Mouse (Mus musculus): ENCODE data around the gene Tbx3. TPM values are rescaled to one million over a fixed set of nuclear protein-coding genes. Genes with fewer than 3 reads are reported as not detected.

Tbx3 gene
- polyA plus RNA-seq, 1 experiment, result 29.8 TPM

- Histone ChIP-seq H3K9ac (ENCODE audit: low read depth, poor library complexity, severe bottlenecking) (no peak overlapping the region), H3K27me3 (ENCODE audit: control insufficient read depth, insufficient read depth, low read length, poor library complexity, severe bottlenecking) (no peaks in the 10 kb centered on the region), H3K9me3 (replicated peaks; ENCODE audit: control insufficient read depth, insufficient read depth, low read length, poor library complexity, severe bottlenecking) (no peaks in the 10 kb centered on the region), H3K36me3 (ENCODE audit: control insufficient read depth, insufficient read depth, low read length, poor library complexity, severe bottlenecking) (no peaks in the 10 kb centered on the region), H3K4me1 (ENCODE audit: control insufficient read depth, insufficient read depth, low read length) (no peaks in the 10 kb centered on the region), H3K27ac (ENCODE audit: insufficient read depth, low read length) (no peak overlapping the region), H3K4me3 (ENCODE audit: low read depth, low read length) (no peak overlapping the region)
- TF ChIP-seq EP300 (IDR thresholded peaks at IDR 0.05; ENCODE audit: insufficient read depth, low read depth, low read length) (no peak), POLR2A (IDR thresholded peaks at IDR 0.05; ENCODE audit: insufficient read depth, low read length) (no peak), CTCF (IDR thresholded peaks at IDR 0.05; ENCODE audit: low read depth, low read length) (no peak)
Measured at GRCm38 (mm10) chr5:119732978-119733377, 62.5 kb downstream of the Tbx3 start.

Other genes starting within 250 kb of the Tbx3 start
- gene Tbx5, start 162.0 kb downstream of the Tbx3 start, polyA plus RNA-seq (2011; ENCODE audit: insufficient read depth, insufficient read length, low read depth, missing spikeins), result not detected in 2 replicates

Measured in ES-Bruce4 (cell line).